ENCODE assay signal across 10 mouse cellular contexts in genomic region chr3:79664787-79665408, GRCm38 (mm10). TPM values are rescaled to one million over a fixed set of nuclear protein-coding genes. Genes with fewer than 3 reads are reported as not detected.
A peak's percentile ranks its signal among the peaks of the same experiment; 100 is the strongest.
DNase-seq lines count a peak whose midpoint lies in the region; ATAC-seq and TF ChIP-seq lines count a peak whose summit lies in the region.
"Had no signal": no experiment of that assay in that cellular context is flagged by ENCODE, and none has a peak within 500 bp of the region (broad histone marks: within the 10 kb centered on the region; RNA-seq: fewer than 3 reads in every experiment).

No protein-coding gene starts in this region.

- H3K4me1 ChIP-seq in kidney, adult 2 months (ENCODE audit: control insufficient read depth, insufficient read depth, low read length) = no peaks in the 10 kb centered on the region
- no peaks in the 10 kb centered on the region for H3K4me1 ChIP-seq in embryonic facial prominence, embryonic 10.5 days
- H3K4me1 ChIP-seq in hindbrain, embryonic 14.5 days (replicated peaks; ENCODE audit: control insufficient read depth, insufficient read depth, low read length) = no peaks in the 10 kb centered on the region
- no peaks in the 10 kb centered on the region for H3K4me1 ChIP-seq in midbrain, embryonic 14.5 days (ENCODE audit: control insufficient read depth, insufficient read depth, low read length)
- no peaks in the 10 kb centered on the region for H3K4me1 ChIP-seq in stomach, postnatal 0 days (replicated peaks; ENCODE audit: control insufficient read depth, insufficient read depth)
- H3K4me1 ChIP-seq: neural tube, embryonic 12.5 days had no signal

- DNase-seq in kidney, adult 2 months = peak; percentile 64
- DNase-seq in kidney, adult 11 months = no peak
- peak; percentile 4 for DNase-seq in adrenal gland, postnatal 25 days
- peak; percentile 50 for DNase-seq in embryonic facial prominence, embryonic 10.5 days (ENCODE audit: low spot score)
- peak; percentile 85 for DNase-seq in hindbrain, embryonic 14.5 days (ENCODE audit: low spot score)
- peak; percentile 37 to 43 for DNase-seq in left cerebral cortex, adult 2 months (ENCODE audit: extremely low spot score in 1 of 2, low spot score in 2 of 2)
- DNase-seq in midbrain, embryonic 14.5 days = peak; percentile 87
- DNase-seq in stomach, postnatal 0 days (ENCODE audit: low spot score) = peak; percentile 38

- H3K4me2 ChIP-seq in hindbrain, embryonic 14.5 days (replicated peaks) = no peak overlapping the region
- no peak overlapping the region for H3K4me2 ChIP-seq in midbrain, embryonic 14.5 days (ENCODE audit: low read length)
- H3K4me2 ChIP-seq in stomach, postnatal 0 days (replicated peaks; ENCODE audit: low read depth) = no peak overlapping the region
- H3K4me2 ChIP-seq: embryonic facial prominence, embryonic 13.5 days; neural tube, embryonic 12.5 days had no signal

- WGBS in kidney, adult 2 months = 35% methylated on average over 9 of the region's 9 CpGs
- WGBS in embryonic facial prominence, embryonic 10.5 days = 44% methylated on average over 9 of the region's 9 CpGs
- 43% methylated on average over 9 of the region's 9 CpGs for WGBS in hindbrain, embryonic 14.5 days
- WGBS in midbrain, embryonic 14.5 days = 42% methylated on average over 9 of the region's 9 CpGs
- 34% methylated on average over 9 of the region's 9 CpGs for WGBS in stomach, postnatal 0 days

- H3K4me3 ChIP-seq in kidney, adult 2 months (ENCODE audit: insufficient read depth, low read depth, low read length) = no peak overlapping the region
- no peak overlapping the region for H3K4me3 ChIP-seq in embryonic facial prominence, embryonic 10.5 days
- no peak overlapping the region for H3K4me3 ChIP-seq in hindbrain, embryonic 14.5 days (replicated peaks; ENCODE audit: low read length)
- H3K4me3 ChIP-seq in left cerebral cortex, adult 2 months = no peak overlapping the region
- H3K4me3 ChIP-seq in midbrain, embryonic 14.5 days (replicated peaks; ENCODE audit: low read depth, low read length) = no peak overlapping the region
- H3K4me3 ChIP-seq in stomach, postnatal 0 days (ENCODE audit: low read depth, low read length) = no peak overlapping the region
- H3K4me3 ChIP-seq: embryonic facial prominence, embryonic 13.5 days; neural tube, embryonic 12.5 days had no signal

- no peaks in the 10 kb centered on the region for H3K9me3 ChIP-seq in embryonic facial prominence, embryonic 10.5 days
- H3K9me3 ChIP-seq in hindbrain, embryonic 14.5 days (ENCODE audit: control insufficient read depth, low read length) = no peaks in the 10 kb centered on the region
- no peaks in the 10 kb centered on the region for H3K9me3 ChIP-seq in midbrain, embryonic 14.5 days (ENCODE audit: control insufficient read depth, low read length)
- H3K9me3 ChIP-seq in stomach, postnatal 0 days (ENCODE audit: control insufficient read depth, low read length) = no peaks in the 10 kb centered on the region
- H3K9me3 ChIP-seq: embryonic facial prominence, embryonic 13.5 days; neural tube, embryonic 12.5 days had no signal

- no peak overlapping the region for H3K27ac ChIP-seq in kidney, adult 2 months (ENCODE audit: insufficient read depth, low read depth, low read length)
- H3K27ac ChIP-seq in embryonic facial prominence, embryonic 10.5 days (replicated peaks) = no peak overlapping the region
- H3K27ac ChIP-seq in hindbrain, embryonic 14.5 days = no peak overlapping the region
- H3K27ac ChIP-seq in left cerebral cortex, adult 2 months = no peak overlapping the region
- no peak overlapping the region for H3K27ac ChIP-seq in midbrain, embryonic 14.5 days (replicated peaks; ENCODE audit: low read depth, low read length)
- no peak overlapping the region for H3K27ac ChIP-seq in stomach, postnatal 0 days (replicated peaks)
- H3K27ac ChIP-seq: embryonic facial prominence, embryonic 13.5 days; neural tube, embryonic 12.5 days had no signal

- H3K36me3 ChIP-seq in kidney, adult 2 months (ENCODE audit: control insufficient read depth, insufficient read depth, low read length) = no peaks in the 10 kb centered on the region
- H3K36me3 ChIP-seq in embryonic facial prominence, embryonic 10.5 days (replicated peaks) = no peaks in the 10 kb centered on the region
- no peaks in the 10 kb centered on the region for H3K36me3 ChIP-seq in hindbrain, embryonic 14.5 days (replicated peaks; ENCODE audit: control insufficient read depth, insufficient read depth)
- no peaks in the 10 kb centered on the region for H3K36me3 ChIP-seq in midbrain, embryonic 14.5 days (ENCODE audit: control insufficient read depth, insufficient read depth, low read length)
- H3K36me3 ChIP-seq in stomach, postnatal 0 days (ENCODE audit: control insufficient read depth, insufficient read depth, low read length) = no peaks in the 10 kb centered on the region
- H3K36me3 ChIP-seq: embryonic facial prominence, embryonic 13.5 days; neural tube, embryonic 12.5 days had no signal

- no peaks in the 10 kb centered on the region for H3K27me3 ChIP-seq in kidney, adult 2 months (replicated peaks; ENCODE audit: control insufficient read depth, insufficient read depth, low read length)
- H3K27me3 ChIP-seq in embryonic facial prominence, embryonic 10.5 days (replicated peaks; ENCODE audit: low read depth, poor library complexity, severe bottlenecking) = no peaks in the 10 kb centered on the region
- H3K27me3 ChIP-seq in hindbrain, embryonic 14.5 days (ENCODE audit: control insufficient read depth, insufficient read depth, low read length) = no peaks in the 10 kb centered on the region
- H3K27me3 ChIP-seq in midbrain, embryonic 14.5 days (ENCODE audit: control insufficient read depth, insufficient read depth, low read length) = no peaks in the 10 kb centered on the region
- H3K27me3 ChIP-seq in stomach, postnatal 0 days (ENCODE audit: control insufficient read depth, insufficient read depth, low read length) = no peaks in the 10 kb centered on the region
- H3K27me3 ChIP-seq: embryonic facial prominence, embryonic 13.5 days; neural tube, embryonic 12.5 days had no signal

- intact Hi-C loops in left cerebral cortex, adult 2 months (cut with DNase I) = loop anchor here (2.0 to 10.0 kb wide), 2 partner anchors 144 to 400 kb away; no protein-coding TSS in a partner anchor

- ATAC-seq in hindbrain, embryonic 14.5 days (ENCODE audit: low FRiP score) = peak; percentile 46; the same call in 1 of the 2 replicates
- peak; percentile 57; the same call in 1 of the 2 replicates for ATAC-seq in midbrain, embryonic 14.5 days (ENCODE audit: low FRiP score, low TSS enrichment)
- ATAC-seq in stomach, postnatal 0 days (ENCODE audit: low FRiP score, low TSS enrichment) = no peak

- no peak for TF ChIP-seq EP300 in stomach, postnatal 0 days (optimal IDR thresholded peaks at IDR 0.05)

- H3K9ac ChIP-seq in hindbrain, embryonic 14.5 days = no peak overlapping the region
- no peak overlapping the region for H3K9ac ChIP-seq in midbrain, embryonic 14.5 days (replicated peaks; ENCODE audit: low read length)
- no peak overlapping the region for H3K9ac ChIP-seq in stomach, postnatal 0 days (ENCODE audit: low read length)
- H3K9ac ChIP-seq: embryonic facial prominence, embryonic 13.5 days; neural tube, embryonic 12.5 days had no signal

- peak; percentile 64 for TF ChIP-seq CTCF in kidney, adult 2 months (conservative IDR thresholded peaks at IDR 0.05; ENCODE audit: insufficient read depth, insufficient read length, low read depth, low read length)
- peak; percentile 82 for TF ChIP-seq CTCF in left cerebral cortex, adult 2 months (IDR thresholded peaks at IDR 0.05)
- peak; percentile 91 for TF ChIP-seq CTCF in stomach, postnatal 0 days (IDR thresholded peaks at IDR 0.05; ENCODE audit: low read depth)

- TF ChIP-seq POLR2A in kidney, adult 2 months (IDR thresholded peaks at IDR 0.05; ENCODE audit: low read depth, low read length) = no peak

RNA-seq across cellular contexts. Expression of gene Etfdh, which starts 35.6 kb away (rescaled TPM):
- polyA plus RNA-seq in kidney, adult 2 months (2012; rRNA removed) = 277 and 354 TPM in 2 replicates
- total RNA-seq in adrenal gland, postnatal 25 days (2021) = 163 and 173 TPM in 2 replicates
- 45.3 and 48.4 TPM in 2 replicates for polyA plus RNA-seq in embryonic facial prominence, embryonic 10.5 days (2016; fragmentation: Nextera tagmentation; extraction: Ambion mirVana)
- 44.9 and 45.9 TPM in 2 replicates for polyA plus RNA-seq in hindbrain, embryonic 14.5 days (2014; fragmentation: Nextera tagmentation; extraction: Ambion mirVana)
- 10 to 100 TPM; 26.1 to 26.7 TPM for total RNA-seq in left cerebral cortex, adult 2 months (2021)
- polyA plus RNA-seq in midbrain, embryonic 14.5 days (2014; fragmentation: Nextera tagmentation; extraction: Ambion mirVana) = 35.8 and 44.7 TPM in 2 replicates
- 74.1 and 79.6 TPM in 2 replicates for polyA plus RNA-seq in stomach, postnatal 0 days (2015; fragmentation: Nextera tagmentation; extraction: Ambion mirVana)

RNA-seq across cellular contexts. Expression of gene 4930579G24Rik, which starts 36.0 kb away (rescaled TPM):
- 1.1 and 1.2 TPM in 2 replicates for polyA plus RNA-seq in kidney, adult 2 months (2012; rRNA removed)
- 3.9 TPM in 2 replicates for total RNA-seq in adrenal gland, postnatal 25 days (2021)
- 33.0 and 34.4 TPM in 2 replicates for polyA plus RNA-seq in embryonic facial prominence, embryonic 10.5 days (2016; fragmentation: Nextera tagmentation; extraction: Ambion mirVana)
- 6.2 and 7.6 TPM in 2 replicates for polyA plus RNA-seq in hindbrain, embryonic 14.5 days (2014; fragmentation: Nextera tagmentation; extraction: Ambion mirVana)
- total RNA-seq in left cerebral cortex, adult 2 months (2021) = 1 to 10 TPM in 1 of 2 experiments, under 1 TPM in 1; 0.87 to 1.3 TPM
- polyA plus RNA-seq in midbrain, embryonic 14.5 days (2014; fragmentation: Nextera tagmentation; extraction: Ambion mirVana) = 6.1 and 7.3 TPM in 2 replicates
- 10.1 and 11.1 TPM in 2 replicates for polyA plus RNA-seq in stomach, postnatal 0 days (2015; fragmentation: Nextera tagmentation; extraction: Ambion mirVana)
